Mouse (Mus musculus) 416B (cell line): Measurements from ENCODE around the gene Mecom.

Experiments
- DNase-seq: peaks from one replicate; pipeline ENCODE4 v3.0.0; 2011; ENCODE audit warnings: low read depth

Mecom gene

DNA sequence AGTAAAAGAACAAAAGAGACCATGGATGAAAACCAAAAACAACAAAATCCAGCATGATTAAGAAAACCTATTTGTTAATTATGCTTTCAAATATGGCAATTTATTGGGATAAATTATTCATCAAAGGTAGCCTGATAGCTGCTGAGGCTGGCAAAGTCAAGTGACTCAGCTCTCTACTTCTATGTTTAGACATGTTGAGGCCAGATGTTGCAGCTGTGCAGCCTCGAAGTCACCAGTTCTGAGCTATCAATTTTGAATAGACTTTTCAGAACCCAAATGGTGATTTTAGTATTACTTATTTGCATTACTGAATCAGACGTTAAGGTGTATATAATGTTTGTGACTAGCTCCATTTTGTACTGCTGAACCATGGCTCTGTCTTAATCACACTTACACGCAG lies 588.8 kb downstream of the Mecom start:
- DNase-seq, result no peak

DNA sequence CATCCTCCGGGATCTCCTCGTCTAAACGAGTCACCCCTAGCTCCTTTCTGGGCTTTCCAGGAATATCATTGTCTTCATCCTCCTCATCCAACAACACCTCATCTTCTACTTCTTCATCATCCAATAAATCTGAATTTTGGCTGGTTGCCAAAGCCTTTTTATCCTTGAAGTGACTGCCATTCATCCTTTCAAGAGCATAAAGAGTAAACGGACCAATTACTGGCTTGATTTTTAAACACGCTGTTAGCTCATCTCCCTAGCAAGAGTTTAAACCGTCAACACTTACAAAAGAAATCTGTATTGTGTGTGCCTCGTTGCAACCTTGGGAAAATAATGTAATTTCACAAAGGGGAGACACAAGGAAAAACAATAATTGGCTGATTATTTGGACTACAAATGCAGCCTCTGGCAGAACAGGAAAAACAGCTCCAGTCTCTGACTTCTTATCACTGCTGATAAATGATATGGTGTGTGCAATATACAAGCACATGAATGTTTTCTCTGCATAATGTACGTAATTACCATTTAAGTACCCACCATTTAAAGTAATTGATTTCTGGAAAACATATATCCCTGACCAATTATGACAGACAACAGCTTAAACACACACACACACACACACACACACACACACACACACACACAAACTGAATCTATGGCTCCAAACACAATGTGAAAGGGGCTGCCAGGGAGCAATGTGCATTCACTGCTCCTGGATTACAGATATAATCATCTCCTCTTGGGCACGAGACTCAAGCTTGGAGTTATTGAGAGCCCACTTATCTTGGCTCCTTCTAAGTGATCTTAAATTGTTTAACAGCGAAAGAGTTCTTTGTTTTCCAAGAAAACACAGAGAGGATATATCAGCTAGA lies 590.2 kb downstream of the Mecom start:
- DNase-seq, result no peak

DNA sequence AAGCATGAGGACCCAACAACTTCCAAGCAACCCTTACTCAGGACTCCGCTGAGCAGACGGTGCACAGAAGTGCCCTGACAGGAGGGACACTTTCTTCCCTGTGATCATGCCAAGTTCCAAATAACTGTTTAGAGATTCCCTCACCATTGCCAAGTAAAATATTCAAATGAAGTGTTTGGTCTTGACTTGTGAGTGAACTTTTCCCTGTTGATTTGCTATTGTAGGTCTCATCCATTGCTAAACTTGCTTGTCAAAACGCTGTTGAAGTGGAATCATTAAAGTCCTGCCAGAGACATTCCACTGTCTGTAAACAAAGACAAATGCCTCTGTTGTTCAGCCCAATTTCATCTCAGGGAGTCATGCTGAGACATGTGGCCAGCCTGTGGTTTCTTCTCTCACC lies 594.5 kb downstream of the Mecom start:
- DNase-seq, result no peak

DNA sequence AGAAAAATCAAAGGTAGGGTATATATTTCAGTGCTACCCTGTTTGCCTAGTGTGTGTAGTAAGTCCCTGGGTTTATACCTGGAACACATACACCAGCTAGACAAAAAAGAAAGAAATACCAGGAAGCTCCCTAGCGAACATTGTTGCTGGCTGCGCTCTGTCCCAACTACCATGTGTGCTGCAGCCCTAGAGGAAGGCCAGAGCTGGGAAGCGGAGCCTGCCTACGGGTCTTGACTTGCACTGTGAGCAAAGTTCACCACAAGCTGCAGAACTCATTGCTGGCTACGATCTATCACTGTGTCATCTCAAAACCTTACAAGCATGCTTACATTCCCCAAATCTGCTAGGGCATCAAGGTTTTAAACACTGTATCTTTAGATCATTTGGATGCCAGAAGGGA lies 597.0 kb downstream of the Mecom start:
- DNase-seq, result no peak

DNA sequence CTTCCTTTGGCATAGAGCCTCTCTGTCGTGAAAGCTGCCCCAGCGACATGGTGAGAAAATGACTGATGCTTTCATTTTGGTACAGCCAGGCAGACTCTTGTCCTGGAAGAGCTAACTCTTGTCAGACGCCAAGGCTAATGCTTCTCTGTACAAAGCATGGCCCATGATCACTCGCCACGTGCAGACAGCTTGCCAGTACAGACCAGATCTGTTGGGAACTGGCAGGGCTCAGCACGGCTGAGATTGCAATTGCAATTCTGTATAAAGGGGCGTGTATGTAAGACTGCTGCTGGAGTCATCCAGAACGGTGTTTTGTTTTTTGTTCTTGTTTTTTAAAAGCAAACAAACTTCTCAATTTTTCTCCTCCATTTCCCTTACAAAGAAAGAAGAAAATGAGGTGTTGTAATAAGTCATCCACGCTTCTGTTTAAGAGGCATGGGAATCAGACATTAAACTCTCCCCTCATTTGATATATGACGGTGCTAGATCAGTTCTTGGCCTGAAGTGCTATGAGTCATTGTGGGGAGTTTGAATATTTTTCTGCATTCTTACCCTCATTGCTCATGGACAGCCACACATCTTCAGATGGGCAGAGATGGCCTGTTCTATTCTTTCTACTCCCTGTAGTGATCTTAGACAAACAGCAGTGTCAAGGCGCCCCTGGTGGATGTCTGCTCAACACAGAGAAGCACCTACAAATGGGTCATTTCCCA lies 644.1 kb downstream of the Mecom start:
- DNase-seq, result no peak
